Mouse (Mus musculus) small intestine, adult 2 months (tissue): Measurements from ENCODE around the gene Nup210l.

Experiments
- CTCF ChIP-seq: fragments of 200-500 bp; IDR thresholded peaks from 2 replicates; pipeline ENCODE4 v1.5.1; 2012; ENCODE audit warnings: low read depth, mild to moderate bottlenecking, control low read depth, inconsistent platforms, low read length, moderate library complexity, mixed read lengths; ENCODE audit not compliant: insufficient replicate concordance, insufficient read length; ENCODE audit errors: extremely low read depth
- POLR2A ChIP-seq: fragments of 200-500 bp; IDR thresholded peaks from 2 replicates; pipeline ENCODE4 v1.6.1; 2012; ENCODE audit warnings: low read depth, mild to moderate bottlenecking, control low read depth, inconsistent platforms, low read length, moderate library complexity

GRCm38 (mm10) chr3:90220088-90220487, 116.2 kb downstream of the Nup210l start:
- TF ChIP-seq CTCF: peak; percentile 13; the same call in 1 of the 2 replicates
- no peak for TF ChIP-seq POLR2A
